Mouse (Mus musculus): ENCODE results near the gene Fam13c. TPM values are rescaled to one million over a fixed set of nuclear protein-coding genes. Genes with fewer than 3 reads are reported as not detected.

Fam13c gene
- total and polyA plus RNA-seq, 3 experiments, result 0.16 TPM; not detected in 2

GRCm38 (mm10) chr10:70534571-70534970 is 94.3 kb downstream of the Fam13c start:
- DNase-seq (ENCODE audit: low spot score) (no peak), ATAC-seq (ENCODE audit: extremely low read depth, insufficient number of reproducible peaks, low FRiP score, poor library complexity, severe bottlenecking) (no peak)
- H3K36me3 ChIP-seq (replicated peaks), result no peaks in the 10 kb centered on the region
- no peaks in the 10 kb centered on the region for H3K4me1 ChIP-seq (ENCODE audit: insufficient read depth, low read depth, low read length)
- H3K4me3 ChIP-seq (ENCODE audit: low read depth, low read length), result no peak overlapping the region
- H3K27me3 ChIP-seq (ENCODE audit: insufficient read depth, low read length), result no peaks in the 10 kb centered on the region
- peaks cover 67% of the 10 kb centered on the region for H3K9me3 ChIP-seq (replicated peaks)
- no peak for TF ChIP-seq CTCF (IDR thresholded peaks at IDR 0.05; ENCODE audit: low read depth, low read length)

- ATAC-seq (ENCODE audit: extremely low read depth, insufficient number of reproducible peaks, low FRiP score, poor library complexity, severe bottlenecking), result no peak
- no peak for TF ChIP-seq GATA2 (IDR thresholded peaks at IDR 0.05; ENCODE audit: borderline replicate concordance, low read depth, low read length)
- H3K9me3 ChIP-seq (replicated peaks), result peaks cover 60% of the 10 kb centered on the region
Measured at GRCm38 (mm10) chr10:70535401-70535800, 95.1 kb downstream of the Fam13c start.

GRCm38 (mm10) chr10:70537694-70538093 is 97.4 kb downstream of the Fam13c start:
- no peak for TF ChIP-seq POLR2AphosphoS5 (IDR thresholded peaks at IDR 0.05; ENCODE audit: insufficient replicate concordance, low read depth, low read length)
- no peak for TF ChIP-seq TAL1 (conservative IDR thresholded peaks at IDR 0.05; ENCODE audit: low read depth, low read length)
- no peak for TF ChIP-seq GATA1 (IDR thresholded peaks at IDR 0.05; ENCODE audit: borderline replicate concordance, low read length)
- no peak for TF ChIP-seq CTCF (IDR thresholded peaks at IDR 0.05; ENCODE audit: low read depth, low read length)
- no peak for TF ChIP-seq GATA2 (IDR thresholded peaks at IDR 0.05; ENCODE audit: borderline replicate concordance, low read depth, low read length)
- ATAC-seq (ENCODE audit: extremely low read depth, insufficient number of reproducible peaks, low FRiP score, poor library complexity, severe bottlenecking), result no peak
- peaks cover 68% of the 10 kb centered on the region for H3K9me3 ChIP-seq (replicated peaks)

More at GRCm38 (mm10) chr10:70535401-70535800, 95.1 kb downstream of the Fam13c start:
- Histone ChIP-seq H3K27me3 (ENCODE audit: insufficient read depth, low read length) (no peaks in the 10 kb centered on the region), H3K36me3 (replicated peaks) (no peaks in the 10 kb centered on the region), H3K4me1 (ENCODE audit: insufficient read depth, low read depth, low read length) (no peaks in the 10 kb centered on the region), H3K4me3 (ENCODE audit: low read depth, low read length) (no peak overlapping the region)
- DNase-seq (ENCODE audit: low spot score), result no peak

GRCm38 (mm10) chr10:70539251-70539650 is 99.0 kb downstream of the Fam13c start:
- peaks cover 68% of the 10 kb centered on the region for H3K9me3 ChIP-seq (replicated peaks)
- TF ChIP-seq GATA1 (IDR thresholded peaks at IDR 0.05; ENCODE audit: borderline replicate concordance, low read length), result no peak
- TF ChIP-seq CTCF (IDR thresholded peaks at IDR 0.05; ENCODE audit: low read depth, low read length), result no peak
- TF ChIP-seq TAL1 (conservative IDR thresholded peaks at IDR 0.05; ENCODE audit: low read depth, low read length), result no peak
- TF ChIP-seq GATA2 (IDR thresholded peaks at IDR 0.05; ENCODE audit: borderline replicate concordance, low read depth, low read length), result no peak
- no peak for TF ChIP-seq POLR2AphosphoS5 (IDR thresholded peaks at IDR 0.05; ENCODE audit: insufficient replicate concordance, low read depth, low read length)

More at GRCm38 (mm10) chr10:70537694-70538093, 97.4 kb downstream of the Fam13c start:
- DNase-seq (ENCODE audit: low spot score), result no peak
- no peaks in the 10 kb centered on the region for H3K36me3 ChIP-seq (replicated peaks)
- H3K4me3 ChIP-seq (ENCODE audit: low read depth, low read length), result no peak overlapping the region
- no peaks in the 10 kb centered on the region for H3K4me1 ChIP-seq (ENCODE audit: insufficient read depth, low read depth, low read length)
- no peaks in the 10 kb centered on the region for H3K27me3 ChIP-seq (ENCODE audit: insufficient read depth, low read length)

GRCm38 (mm10) chr10:70540456-70541195 is 100.3 kb downstream of the Fam13c start:
- peaks cover 69% of the 10 kb centered on the region for H3K9me3 ChIP-seq (replicated peaks)
- ATAC-seq (ENCODE audit: extremely low read depth, insufficient number of reproducible peaks, low FRiP score, poor library complexity, severe bottlenecking) (no peak), DNase-seq (ENCODE audit: low spot score) (no peak)
- H3K36me3 ChIP-seq (replicated peaks), result no peaks in the 10 kb centered on the region
- no peak for TF ChIP-seq POLR2AphosphoS5 (IDR thresholded peaks at IDR 0.05; ENCODE audit: insufficient replicate concordance, low read depth, low read length)
- no peak for TF ChIP-seq GATA2 (IDR thresholded peaks at IDR 0.05; ENCODE audit: borderline replicate concordance, low read depth, low read length)
- no peak for TF ChIP-seq GATA1 (IDR thresholded peaks at IDR 0.05; ENCODE audit: borderline replicate concordance, low read length)
- no peak for TF ChIP-seq TAL1 (conservative IDR thresholded peaks at IDR 0.05; ENCODE audit: low read depth, low read length)
- TF ChIP-seq CTCF (IDR thresholded peaks at IDR 0.05; ENCODE audit: low read depth, low read length), result no peak
- H3K4me1 ChIP-seq (ENCODE audit: insufficient read depth, low read depth, low read length), result no peaks in the 10 kb centered on the region
- no peak overlapping the region for H3K4me3 ChIP-seq (ENCODE audit: low read depth, low read length)
- H3K27me3 ChIP-seq (ENCODE audit: insufficient read depth, low read length), result no peaks in the 10 kb centered on the region

More at GRCm38 (mm10) chr10:70539251-70539650, 99.0 kb downstream of the Fam13c start:
- no peak overlapping the region for H3K4me3 ChIP-seq (ENCODE audit: low read depth, low read length)
- no peaks in the 10 kb centered on the region for H3K27me3 ChIP-seq (ENCODE audit: insufficient read depth, low read length)
- no peaks in the 10 kb centered on the region for H3K36me3 ChIP-seq (replicated peaks)
- DNase-seq (ENCODE audit: low spot score), result no peak
- no peaks in the 10 kb centered on the region for H3K4me1 ChIP-seq (ENCODE audit: insufficient read depth, low read depth, low read length)
- ATAC-seq (ENCODE audit: extremely low read depth, insufficient number of reproducible peaks, low FRiP score, poor library complexity, severe bottlenecking), result no peak

- Histone ChIP-seq H3K4me3 (ENCODE audit: low read depth, low read length) (no peak overlapping the region), H3K9me3 (replicated peaks) (peaks cover 72% of the 10 kb centered on the region), H3K27me3 (ENCODE audit: insufficient read depth, low read length) (no peaks in the 10 kb centered on the region), H3K36me3 (replicated peaks) (no peaks in the 10 kb centered on the region), H3K4me1 (ENCODE audit: insufficient read depth, low read depth, low read length) (no peaks in the 10 kb centered on the region)
- DNase-seq (ENCODE audit: low spot score) (no peak), ATAC-seq (ENCODE audit: extremely low read depth, insufficient number of reproducible peaks, low FRiP score, poor library complexity, severe bottlenecking) (no peak)
- TF ChIP-seq GATA1 (IDR thresholded peaks at IDR 0.05; ENCODE audit: borderline replicate concordance, low read length) (no peak), GATA2 (IDR thresholded peaks at IDR 0.05; ENCODE audit: borderline replicate concordance, low read depth, low read length) (no peak), CTCF (IDR thresholded peaks at IDR 0.05; ENCODE audit: low read depth, low read length) (no peak), POLR2AphosphoS5 (IDR thresholded peaks at IDR 0.05; ENCODE audit: insufficient replicate concordance, low read depth, low read length) (no peak)
Measured at GRCm38 (mm10) chr10:70542857-70543256, 102.6 kb downstream of the Fam13c start.

Data from G1E (cell line).